Mouse (Mus musculus): ENCODE results near the gene Acbd4.

The Acbd4 gene

DNA sequence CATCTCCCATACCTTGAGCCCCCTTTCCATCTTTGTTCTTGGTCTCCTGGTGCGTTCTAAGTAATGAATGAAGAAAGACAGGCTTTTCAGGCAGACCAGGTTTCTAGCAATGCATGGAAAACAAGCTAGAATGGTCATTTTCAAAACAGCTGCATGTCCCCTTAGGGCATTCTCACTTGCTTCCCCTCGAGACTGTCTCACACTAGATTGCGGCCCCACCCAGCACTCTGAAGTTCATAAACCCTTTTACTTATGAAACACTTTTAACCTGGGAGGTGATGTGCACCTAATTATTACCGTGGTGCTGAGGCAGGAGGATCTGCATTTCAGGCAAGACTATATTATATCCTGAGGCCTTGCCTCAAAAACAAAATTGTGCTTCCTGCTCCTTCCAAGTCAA, 12.3 kb downstream of the Acbd4 start:
- no peak for DNase-seq (ENCODE audit: low spot score in 2 of 2)

DNA sequence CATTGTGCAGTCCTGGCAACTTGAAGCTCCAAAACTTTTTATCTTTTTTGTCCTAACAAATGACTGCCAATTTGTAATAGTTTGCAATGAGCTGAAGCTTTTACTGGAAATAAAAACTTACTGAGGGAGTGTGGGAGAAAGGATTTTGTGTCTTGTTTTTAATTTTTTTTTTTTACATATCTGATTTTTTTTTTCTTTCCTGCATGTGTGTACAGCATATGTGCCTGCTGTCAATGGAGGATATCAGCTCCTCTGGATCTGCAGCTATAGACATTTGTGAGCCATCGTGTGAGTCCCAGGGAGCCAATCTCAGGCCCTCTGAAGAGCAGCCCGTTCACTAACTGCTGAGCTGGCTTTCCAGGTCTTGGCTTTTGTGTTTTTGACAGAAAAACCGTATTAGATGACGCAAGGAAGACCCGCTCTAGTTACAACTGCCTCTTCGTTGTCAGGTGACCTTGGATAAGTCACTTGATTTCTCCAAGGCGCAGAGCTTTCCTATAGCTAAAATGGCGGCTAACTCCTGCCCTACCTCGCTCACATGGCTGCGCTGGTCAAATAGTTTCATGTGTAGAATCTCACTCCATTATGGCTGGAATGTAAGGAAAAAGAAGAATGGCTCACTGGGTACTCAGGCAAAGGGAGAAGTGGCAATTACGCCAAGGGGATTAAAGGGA, 12.9 kb downstream of the Acbd4 start:
- DNase-seq (ENCODE audit: low spot score in 2 of 2): peak in 1 of 2 experiments; percentile 14

DNA sequence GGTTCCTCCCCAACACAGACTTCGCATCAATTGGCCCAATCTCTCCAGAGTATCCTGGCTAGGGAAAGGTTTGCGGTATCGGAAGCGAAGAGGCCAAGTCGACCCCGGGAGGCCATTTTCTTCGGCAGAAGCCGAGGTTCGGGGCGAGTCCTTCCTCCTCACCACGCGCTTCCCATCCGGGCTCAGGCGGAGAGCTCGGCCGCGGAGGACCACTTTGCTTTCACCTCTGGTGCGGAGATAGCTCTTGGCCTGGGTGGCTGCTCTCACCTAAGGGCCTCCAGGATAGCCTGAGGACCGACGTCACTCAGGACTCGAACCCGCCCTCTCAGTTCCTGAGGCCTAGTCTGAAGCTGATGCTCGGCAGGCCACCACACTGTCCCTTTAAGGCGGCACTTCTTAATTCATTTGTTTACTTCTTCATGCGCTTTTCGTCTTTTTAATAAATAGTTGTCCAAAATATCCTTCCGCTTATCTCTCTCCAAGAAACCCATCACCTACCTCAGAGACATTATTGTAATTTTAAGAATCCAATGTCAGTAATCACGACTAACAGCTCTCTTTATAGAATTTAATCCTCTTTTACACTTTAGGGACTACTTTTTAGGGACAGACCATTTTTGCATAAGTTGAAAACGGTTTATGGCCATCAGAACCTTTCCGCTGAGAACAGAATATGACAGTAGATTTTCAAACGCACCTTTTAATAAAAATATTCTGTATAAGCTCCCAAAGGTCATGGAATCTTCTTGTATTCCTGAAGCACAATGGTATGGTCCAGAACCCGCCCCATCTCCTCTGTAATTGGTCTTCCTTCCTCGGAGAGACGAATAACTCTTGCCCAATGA, 13.9 kb downstream of the Acbd4 start:
- peak; percentile 83 to 85 for DNase-seq (ENCODE audit: low spot score in 2 of 2)

DNA sequence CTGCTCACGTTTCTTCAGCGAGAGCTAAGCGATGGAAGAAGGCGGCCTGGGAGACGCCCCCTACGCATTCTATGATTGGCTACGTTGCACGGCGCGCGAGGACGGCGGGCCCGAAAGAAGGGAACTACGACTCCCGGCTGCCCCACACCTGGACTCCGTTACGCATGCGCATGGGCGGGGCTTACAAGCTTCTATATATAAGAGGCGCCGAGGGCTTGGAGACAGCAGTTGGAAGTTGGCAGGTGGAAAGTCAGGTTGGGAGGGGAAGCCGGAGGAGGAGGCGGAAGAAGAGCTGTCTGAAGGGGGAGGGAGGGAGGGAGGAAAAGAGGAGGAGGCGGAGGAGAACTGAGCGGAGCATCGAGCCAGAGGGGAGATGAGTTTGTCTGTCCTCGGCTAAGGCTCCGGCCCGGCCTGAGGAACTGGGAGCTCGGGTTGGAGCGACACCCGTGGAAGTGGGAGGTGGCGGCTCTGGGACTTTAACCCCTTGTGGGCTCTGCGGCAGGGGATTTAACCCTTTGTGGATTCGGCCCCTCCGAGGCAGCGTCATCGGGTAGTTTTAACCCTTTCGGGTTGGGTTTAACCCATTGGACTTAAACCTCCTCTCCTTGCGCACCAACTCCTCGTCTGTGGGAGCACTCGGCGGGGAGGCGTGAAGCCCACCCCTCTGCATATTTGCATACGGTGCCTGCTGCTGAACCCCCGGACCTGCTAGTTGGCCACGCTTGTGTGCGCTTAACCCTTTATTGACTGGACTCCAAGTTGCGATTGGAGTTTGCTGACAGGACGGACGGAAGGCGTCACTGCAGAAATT, 14.7 kb downstream of the Acbd4 start, which contains the start of gene Hexim1:
Gene Hexim1 (plus strand): TSS at position 224 of the 811 bp plus-strand sequence.
- peak; percentile 100 for DNase-seq (ENCODE audit: low spot score in 2 of 2)

DNA sequence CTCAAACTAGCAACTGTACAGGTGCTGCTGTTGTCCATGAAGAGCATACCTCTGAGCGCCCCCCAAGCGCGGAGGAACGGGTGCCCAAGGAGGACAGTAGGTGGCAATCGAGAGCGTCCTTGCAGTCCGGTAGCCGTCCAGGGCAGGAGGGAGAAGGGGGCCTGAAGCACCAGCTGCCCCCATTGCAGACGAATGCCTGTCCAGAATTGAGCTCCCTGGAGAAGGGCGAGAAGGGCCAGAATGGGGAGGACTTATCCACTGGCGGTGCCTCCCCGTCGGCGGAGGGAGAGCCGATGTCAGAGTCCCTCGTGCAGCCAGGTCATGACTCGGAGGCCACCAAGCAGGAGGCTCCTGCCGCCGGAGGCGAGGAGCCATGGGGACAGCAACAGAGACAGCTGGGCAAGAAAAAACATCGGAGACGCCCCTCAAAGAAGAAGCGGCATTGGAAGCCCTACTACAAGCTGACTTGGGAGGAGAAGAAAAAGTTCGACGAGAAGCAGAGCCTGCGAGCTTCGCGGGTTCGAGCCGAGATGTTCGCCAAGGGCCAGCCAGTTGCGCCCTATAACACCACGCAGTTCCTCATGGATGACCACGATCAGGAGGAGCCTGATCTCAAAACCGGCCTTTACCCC, 15.6 kb downstream of the Acbd4 start:
- peak; percentile 85 to 86 for DNase-seq (ENCODE audit: low spot score in 2 of 2)

DNA sequence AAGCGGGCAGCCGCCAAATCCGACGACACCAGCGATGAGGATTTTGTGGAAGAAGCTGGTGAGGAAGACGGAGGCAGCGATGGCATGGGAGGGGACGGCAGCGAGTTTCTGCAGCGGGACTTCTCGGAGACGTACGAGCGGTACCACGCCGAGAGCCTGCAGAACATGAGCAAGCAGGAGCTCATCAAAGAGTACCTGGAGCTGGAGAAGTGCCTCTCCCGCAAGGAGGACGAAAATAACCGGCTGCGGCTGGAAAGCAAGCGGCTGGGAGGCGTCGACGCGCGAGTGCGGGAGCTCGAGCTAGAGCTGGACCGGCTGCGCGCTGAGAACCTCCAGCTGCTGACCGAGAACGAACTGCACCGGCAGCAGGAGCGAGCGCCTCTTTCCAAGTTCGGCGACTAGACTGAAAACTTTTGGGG, 16.1 kb downstream of the Acbd4 start:
- peak in 1 of 2 experiments; percentile 63 for DNase-seq (ENCODE audit: low spot score in 2 of 2)

DNA sequence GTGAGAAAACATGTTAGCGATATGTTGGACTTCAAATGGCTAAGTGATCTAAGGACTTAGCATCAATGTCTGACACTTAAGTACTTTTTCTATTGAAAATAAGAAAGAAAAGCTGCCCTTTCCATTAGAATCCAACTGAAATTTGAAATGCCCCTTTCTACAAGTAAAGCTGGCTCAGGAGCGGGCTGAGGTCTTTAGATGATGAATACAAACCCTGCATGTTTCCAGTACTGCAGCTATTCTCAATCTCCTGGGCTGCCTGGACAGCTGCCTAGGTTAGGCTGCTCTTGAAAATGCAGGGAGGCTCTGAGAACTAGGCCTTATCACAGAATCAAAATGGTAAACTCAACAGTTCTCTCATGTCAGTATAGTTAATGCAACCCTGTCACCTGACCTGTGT, 17.4 kb downstream of the Acbd4 start:
- no peak for DNase-seq (ENCODE audit: low spot score in 2 of 2)

DNA sequence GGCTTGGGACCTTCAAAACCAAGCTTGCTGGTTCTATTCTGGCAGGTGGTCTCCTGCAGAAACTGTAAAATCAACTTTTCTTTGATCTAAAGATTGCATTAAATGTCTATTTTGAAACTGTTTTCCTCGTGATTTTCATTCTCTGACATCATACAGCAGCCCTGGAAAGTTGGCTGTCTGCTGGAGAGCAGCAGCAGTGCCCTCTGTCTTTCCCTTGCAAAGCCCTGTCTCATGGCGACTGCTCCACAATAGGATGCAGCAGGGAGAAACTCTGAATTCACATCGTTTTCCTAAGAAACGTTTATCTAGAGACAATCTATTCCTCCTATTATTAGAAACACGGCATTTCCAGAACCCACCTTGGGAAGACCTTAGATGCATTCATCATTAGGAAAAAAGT, 18.1 kb downstream of the Acbd4 start:
- no peak for DNase-seq (ENCODE audit: low spot score in 2 of 2)

DNA sequence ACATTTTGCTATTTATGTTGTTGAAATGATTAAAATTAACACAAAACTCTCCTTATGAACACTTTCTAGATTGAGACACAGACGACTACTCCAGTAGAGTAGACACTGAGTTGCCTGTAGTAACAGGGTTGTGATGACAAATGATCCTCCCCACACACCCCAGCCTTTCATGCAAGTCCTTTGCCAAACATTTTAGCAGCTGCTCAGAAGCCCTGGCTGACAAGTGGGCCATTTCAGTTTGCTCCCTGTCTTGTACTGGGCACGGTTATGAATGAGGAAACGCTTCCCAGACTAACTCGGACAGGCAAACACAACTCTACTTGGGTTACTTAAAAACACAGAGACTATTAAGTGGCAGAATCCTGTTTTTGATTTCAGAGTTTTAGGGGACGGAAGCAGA, 18.8 kb downstream of the Acbd4 start:
- DNase-seq (ENCODE audit: low spot score in 2 of 2): no peak

DNA sequence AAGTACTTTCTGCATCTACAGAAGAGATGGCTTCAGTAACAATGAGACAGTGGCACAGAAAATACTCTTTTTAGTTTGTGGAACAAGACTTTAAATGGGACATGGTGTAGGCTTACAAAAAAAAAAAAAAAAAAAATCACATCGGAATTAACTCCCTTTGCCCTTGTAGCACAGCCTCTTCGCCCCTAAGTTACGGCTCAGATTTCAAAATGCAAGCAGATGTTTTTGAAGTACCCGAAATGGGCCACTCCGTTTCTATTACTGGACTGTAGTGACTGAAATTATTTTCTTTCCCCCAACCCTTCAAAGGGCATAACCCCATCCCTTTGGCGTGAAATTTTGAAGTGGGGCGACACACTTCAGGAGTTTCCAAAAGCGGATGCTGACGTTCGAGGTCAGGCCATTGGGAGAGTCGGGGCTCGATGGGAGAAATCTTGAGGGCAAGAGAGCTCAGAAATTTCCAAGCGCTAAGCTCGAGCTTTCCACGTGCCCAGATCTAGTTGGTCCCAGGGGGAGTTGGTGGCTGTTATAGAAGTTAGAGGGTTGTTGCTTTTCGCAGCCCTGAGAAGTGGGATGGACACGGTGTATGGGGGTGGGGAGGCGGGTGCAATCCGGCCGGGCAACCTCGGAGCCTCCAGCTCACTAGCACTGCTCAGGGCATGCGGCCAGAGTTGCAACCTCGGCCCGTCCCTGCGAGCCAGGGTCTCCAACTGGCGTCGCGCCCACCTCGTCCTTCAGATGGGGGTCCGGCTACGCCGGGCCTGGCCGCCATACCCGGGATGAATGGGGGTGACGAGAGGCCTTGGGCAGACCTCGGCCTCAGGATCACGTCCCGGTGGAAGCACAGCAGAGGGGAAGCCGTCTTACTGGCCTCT, 30.5 kb downstream of the Acbd4 start, which contains the start of gene Hexim2:
Gene Hexim2 (plus strand): TSS at position 729 of the 875 bp plus-strand sequence.
- DNase-seq (ENCODE audit: low spot score in 2 of 2): peak; percentile 70 to 87

DNA sequence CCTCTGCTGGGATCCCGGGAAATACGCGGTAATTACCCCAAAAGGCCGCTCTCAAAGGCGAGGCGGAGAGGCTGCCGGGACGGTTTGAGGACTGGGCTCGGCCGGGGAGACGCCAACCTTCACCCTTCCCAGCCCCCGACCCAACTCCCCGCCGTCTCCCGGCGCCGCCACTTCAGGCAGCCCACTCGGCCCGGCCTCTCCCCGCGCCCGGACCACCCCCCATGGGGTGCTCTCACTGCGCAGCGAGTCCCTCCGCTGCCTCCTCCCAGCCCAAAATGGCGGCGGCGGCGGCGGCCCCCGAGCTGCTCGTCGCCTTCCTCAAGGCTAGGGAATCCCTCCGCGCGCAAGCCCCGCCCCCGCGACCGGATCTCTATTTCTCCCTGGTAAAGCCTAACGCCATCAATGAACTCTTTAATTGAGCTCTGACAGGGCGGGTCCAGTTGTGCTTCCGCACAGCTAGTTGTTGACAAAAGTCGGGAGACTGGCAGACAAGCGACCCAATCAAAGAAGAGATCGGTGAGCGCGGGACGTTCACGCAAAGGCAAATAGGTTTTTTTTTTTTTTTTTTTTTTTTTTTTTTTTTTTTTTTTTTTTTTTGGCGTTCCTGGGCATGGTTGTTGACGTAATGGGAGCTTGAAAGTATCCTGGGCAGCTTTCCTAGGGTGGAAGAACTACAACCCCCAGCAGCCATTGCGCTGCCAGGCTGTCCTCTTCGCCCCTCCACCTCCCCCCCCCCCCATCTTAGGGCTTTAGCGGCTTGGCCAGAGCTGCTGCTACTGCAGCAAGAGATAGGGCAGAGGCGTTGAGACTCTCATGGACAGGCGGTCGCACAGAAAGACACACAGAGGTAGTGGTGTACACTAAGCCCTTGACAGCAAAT, 31.3 kb downstream of the Acbd4 start:
- peak; percentile 100 for DNase-seq (ENCODE audit: low spot score in 2 of 2)

DNA sequence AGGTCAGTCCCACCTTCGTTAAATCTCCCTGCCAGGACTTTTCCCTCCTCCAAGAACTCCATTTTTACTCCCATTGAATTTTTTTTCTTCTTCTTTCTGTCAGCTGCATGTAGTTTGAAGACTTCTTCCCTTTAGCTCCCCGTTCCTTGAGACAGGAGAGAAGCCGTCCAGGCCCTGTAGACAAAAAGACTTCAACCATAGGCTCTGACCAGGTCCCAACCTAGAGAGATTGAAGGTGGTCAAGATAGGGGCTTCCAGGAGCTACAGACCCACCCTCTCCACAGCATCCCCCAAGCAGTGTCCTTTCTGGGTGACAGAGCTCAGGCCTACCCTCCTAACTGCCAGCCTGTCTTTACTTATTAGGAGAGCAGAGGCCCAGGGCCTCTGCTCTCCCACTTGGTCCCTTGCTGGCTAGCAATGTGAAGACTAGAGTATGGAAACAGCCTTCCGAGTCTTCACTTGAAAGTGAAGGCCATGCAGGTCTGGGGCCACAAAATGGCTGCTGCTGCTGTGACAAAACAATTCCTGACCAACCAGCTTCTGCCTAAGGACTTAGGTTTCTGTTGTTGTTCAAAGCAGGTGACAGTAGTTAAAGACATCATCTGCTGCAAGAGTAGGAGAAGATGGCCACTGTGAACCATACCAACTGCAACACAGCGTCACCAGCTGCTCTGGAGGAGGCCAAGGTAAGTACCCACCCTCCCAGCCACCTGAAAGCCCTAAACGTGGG, 32.1 kb downstream of the Acbd4 start:
- no peak for DNase-seq (ENCODE audit: low spot score in 2 of 2)

DNA sequence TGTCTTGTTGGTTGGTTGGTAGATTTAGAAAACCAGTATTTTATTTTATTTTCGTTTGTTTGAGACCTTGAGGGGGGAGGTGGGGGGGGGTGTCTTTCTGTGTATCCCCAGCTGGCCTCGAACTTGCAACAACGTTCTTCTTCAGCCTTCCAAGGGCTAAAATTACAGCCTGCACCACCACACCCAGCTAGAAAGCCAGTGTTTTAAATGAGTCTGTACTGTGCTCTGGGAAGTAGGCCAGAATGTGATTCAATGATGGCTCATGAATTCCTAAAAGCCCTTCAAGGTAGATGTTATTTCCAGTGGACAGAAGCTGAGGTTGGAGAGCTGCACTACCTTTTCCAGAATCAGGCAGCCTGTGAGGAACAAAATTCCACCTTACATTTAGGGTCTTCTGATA, 32.7 kb downstream of the Acbd4 start:
- no peak for DNase-seq (ENCODE audit: low spot score in 2 of 2)

DNA sequence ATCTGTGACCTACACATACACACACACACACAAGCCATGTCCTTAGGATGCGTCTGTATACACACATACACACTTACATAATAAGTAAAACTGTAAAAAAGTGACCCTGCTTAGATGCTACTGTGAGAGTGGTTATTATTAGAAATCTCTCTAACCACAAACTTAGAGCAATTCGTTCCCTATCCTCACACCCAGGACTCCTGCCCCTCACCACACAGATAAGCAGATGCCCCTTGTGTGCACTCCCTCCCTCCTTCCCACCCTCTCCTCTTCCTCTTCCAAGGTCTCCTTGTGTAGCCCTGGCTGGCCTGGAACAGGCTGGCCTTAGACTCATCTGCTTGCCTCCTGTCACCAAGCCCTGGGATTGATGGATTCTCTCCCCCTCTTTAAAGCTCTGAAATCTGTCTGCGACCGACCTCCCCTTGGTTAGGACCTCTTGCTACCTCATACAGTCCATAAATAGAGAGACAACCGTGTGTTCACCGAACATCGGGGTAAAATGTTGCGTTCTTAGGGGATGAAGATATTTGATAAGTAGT, 34.6 kb downstream of the Acbd4 start:
- peak in 1 of 2 experiments; percentile 14 for DNase-seq (ENCODE audit: low spot score in 2 of 2)

DNA sequence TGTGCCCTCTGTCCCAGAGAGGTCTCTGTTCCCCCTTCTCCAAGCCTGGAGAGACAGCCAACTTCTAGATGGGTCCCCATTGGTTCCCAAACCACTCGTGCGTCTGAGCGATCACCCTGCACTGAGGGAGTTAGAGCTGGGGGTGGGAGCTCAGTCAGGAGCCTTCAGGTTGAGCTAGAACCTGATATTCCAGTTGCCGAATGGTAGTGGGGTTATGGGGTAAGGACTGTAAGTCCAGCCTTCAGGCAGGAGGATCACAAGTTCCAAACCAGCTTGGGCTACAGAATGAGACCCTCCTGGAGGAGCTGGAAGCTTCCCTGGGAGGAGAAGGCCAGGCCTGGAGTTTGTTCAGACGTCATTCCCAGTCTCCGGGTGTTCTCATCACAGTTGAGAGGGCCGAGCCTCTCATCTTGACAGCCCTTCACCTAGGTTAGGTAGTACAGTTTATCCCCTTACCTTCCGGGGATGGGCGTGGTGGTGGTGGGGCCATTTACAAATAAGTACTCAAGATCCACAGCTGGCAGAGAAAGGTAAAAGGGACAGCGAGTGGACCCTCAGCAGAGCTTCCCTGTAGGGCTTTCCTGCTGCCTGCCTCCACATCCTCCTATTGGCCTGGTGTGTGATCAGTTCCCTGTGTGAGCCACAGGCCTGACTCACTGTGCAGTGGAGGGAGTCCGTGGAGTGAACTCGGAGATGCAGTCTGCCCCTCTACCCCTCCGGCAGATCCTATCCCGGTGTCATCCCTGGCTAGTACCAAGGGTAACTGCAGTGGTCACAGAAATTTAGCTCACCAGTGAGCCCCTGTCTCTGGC, 38.7 kb downstream of the Acbd4 start:
- no peak for DNase-seq (ENCODE audit: low spot score in 2 of 2)

DNA sequence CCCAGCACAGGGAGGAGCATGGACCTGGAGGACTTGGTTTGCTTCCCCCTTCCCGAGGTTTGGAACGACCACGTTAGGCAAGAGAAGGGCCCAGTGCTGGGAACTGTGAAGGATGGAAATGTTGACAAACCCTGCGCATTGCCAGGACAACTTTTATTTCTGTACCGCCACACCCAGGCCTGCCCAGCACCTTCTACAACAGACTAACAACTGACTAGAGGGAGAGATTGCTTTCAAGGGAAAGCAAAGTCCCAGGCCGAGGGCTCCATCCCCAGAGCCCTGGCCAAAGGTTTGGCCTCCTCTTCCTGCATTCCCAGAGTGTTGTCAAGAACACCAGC, 39.2 kb downstream of the Acbd4 start:
- no peak for DNase-seq (ENCODE audit: low spot score in 2 of 2)

DNA sequence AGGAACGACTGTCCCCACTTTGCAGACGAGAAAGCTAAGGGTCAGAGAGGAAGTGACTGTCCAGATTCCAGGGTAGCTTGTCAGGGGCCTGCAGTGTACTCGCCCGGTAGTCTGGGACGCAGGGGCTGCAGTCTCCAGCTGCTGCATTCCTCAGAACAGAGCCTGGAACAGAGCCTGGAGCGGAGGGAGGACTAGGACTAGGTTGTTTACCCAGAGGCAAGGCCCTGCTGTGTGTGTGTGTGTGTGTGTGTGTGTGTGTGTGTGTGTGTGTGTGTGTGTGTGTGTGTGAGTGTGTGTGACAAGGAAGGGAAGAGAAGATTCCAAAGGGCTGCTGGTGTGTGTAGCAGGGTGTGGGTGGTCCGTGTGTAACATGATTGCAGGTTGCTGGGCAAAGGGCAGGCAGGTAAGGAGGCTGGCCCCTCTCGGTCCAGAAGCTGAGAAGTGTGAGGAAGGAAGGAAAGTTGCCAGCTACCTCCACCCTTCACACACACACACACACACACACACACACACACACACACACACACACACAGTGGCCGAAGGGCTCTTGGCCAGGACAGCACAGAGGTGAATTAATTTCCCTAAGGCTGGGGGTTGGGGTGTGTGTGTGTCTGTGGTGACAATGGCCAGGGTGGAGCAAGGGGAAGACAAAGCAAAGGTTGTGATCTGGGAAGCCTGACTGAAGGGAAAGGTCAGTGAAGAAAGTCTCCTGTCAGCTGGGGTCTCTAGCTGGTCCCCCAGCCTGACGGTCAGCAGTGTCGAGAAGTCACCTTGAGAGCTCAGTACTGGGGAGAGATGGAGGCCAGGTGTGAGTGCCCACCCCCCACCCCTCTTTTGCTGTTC, 39.8 kb downstream of the Acbd4 start:
- DNase-seq (ENCODE audit: low spot score in 2 of 2): peak in 1 of 2 experiments; percentile 15
